Mouse (Mus musculus) R1 (cell line): ENCODE measurements around the gene Thsd1.
A peak's percentile ranks its signal among the peaks of the same experiment; 100 is the strongest.

Experiments used
- DNase-seq: peaks from one replicate; pipeline ENCODE4 v3.0.0-alpha.2; 2018; ENCODE audit warnings: low read depth, low spot score

Gene Thsd1

GRCm38 (mm10) chr8:22227061-22227877 is at the start of gene Thsd1:
TSS of gene Thsd1 (plus strand) at chr8:22227313.
- peak; percentile 72 for DNase-seq

DNA sequence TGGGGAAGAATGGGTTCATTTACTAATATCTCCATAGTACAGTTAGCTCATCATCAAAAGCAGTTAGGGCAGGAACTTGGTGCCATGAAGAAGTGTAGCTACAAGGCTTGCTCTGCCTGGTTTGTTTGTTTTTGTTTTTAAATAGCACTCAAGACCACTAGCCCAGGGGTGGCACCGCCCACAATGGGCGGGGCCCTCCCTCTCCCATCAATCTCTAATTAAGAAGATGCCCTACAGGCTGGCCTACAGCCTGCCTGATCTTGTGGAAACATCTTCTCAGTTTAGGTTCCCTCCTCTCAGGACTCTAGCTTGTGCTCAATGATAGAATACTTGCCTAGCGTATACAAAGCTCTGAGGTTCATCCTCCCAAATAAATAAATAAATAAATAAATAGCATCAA is 42.2 kb upstream of the Thsd1 start:
- DNase-seq, result peak; percentile 80

DNA sequence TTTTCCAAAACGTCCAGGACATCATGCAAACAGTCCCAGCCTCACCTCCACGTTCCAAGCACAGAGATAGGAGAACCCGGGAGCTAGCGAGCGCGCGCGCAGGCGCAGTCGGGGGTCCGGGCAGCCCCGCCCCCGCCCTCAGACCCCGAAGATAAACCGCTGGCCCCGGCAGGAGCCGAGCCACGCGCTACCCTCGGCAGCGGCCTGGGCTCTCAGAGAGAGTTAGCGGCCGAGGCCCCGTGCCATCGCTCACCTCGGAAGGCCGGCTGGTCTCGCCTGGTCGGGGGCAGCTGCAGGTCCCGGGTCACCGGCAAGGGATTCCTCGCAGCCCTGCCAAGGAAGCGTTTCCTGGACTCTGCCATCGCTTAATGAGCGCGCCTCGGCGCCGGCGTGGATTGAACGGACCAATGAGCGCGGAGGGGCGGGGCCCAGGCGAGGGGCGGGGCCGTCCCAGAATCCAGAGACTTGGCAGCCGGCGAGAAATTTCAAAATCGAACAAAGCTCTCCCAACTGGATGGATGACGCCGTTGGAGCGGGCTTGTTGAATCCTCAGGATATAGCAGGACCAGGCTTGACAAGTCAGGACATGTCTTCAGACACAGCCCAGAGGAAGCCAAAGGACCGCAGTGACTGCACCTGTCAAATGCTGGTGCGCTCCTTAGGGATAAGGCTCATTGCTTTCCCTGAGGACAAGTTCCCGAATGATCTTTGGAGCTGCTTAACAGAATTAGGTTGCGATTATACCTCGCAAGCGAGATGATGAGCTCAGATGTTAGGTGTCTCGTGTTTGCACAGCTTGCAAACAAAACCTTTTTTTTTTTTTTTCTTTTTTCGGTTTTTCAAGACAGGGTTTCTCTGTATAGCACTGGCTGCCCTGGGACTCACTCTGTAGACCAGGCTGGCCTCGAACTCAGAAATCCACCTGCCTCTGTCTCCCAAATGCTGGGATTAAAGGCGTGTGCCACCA is 41.4 kb upstream of the Thsd1 start, which contains the start of gene Ckap2:
Ckap2 (minus strand) TSS at position 389 of the 967 bp plus-strand sequence.
- peak; percentile 96 for DNase-seq

DNA sequence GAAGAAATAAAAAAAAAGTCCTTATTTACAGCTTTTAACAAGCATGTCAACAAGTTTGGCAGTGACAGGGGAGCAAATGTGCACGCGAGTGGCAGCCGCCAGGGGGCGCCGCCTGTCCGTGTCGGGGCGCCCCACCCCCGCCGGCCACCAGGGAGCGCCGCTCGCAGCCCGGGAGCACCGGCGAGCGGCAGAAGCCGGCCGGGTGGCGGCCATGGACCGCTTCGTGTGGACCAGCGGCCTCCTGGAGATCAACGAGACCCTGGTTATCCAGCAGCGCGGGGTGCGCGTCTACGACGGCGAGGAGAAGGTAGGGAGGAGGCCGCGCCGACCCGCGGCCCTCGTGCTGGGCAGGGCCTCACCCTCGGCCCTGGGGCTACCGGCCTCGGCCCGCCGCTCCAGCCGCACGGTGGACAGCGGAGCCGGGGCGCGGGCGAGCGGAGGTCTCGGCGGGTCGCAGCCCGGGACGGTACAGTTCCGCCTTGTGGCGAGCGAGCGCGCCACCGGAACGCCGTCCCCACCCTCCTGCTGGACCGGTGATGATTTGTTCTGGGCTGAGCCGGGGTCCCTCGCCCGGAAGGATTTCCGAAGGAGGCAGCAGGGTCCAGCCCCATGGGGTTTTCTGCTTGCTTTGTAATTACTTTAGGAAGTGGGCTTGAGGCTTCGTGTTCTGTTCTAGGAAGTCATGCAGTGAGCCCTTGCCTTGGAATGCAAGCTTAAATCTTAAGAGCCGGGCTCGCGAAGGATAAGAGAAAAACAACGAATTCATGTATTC is 34.3 kb upstream of the Thsd1 start, which contains the start of gene Vps36:
Vps36 (plus strand) TSS at position 150 of the 772 bp plus-strand sequence.
- DNase-seq, result peak; percentile 85

DNA sequence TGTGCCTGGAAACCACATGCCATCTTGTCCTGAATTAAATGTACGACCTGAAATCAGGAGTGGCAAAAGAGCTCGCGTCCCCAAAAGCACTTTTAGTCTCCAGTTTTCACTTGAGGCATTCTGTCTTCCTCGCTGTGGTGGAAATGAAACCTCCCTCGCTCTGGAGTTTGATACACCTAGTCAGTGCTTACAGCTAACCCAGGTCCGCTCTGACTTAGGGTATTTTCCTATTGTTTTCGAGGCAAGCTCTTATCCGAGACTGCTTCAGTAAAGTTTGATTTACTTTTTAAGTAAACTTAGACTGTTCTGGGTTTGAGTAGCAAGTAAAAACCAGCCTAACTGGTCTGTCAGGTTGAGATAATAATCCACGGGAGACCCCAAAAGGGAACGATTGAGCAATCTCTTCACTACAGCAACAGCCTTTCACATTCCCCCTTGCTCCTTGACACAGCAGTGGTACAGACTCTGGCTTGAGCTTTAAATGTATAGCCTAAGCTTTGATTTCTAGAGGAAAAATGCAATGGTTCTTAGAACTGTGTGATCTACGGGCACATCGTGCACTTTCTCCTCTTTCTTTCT is 33.6 kb upstream of the Thsd1 start:
- no peak for DNase-seq

- no peak for DNase-seq
Observed at GRCm38 (mm10) chr8:22197914-22198313, 29.2 kb upstream of the Thsd1 start.

DNA sequence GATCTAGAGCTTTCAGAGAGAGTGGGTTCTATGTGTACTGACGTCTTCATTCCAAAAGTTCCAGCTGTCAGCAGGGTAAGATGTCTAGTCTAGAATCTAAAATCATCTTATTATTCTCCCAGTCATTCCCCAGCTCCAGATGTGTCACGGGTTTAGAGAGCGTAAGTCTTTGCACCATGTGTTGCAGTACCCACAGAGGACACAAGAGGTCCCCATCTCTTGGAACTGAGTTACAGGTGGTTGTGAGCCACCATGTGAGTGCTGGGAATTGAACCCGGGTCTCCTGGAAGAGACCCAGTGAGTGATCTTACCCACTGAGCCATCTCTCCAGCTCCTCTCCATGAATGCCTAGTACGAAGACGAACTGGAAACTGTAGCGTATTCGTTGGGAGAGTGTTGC is 27.6 kb upstream of the Thsd1 start:
- DNase-seq, result peak; percentile 86

DNA sequence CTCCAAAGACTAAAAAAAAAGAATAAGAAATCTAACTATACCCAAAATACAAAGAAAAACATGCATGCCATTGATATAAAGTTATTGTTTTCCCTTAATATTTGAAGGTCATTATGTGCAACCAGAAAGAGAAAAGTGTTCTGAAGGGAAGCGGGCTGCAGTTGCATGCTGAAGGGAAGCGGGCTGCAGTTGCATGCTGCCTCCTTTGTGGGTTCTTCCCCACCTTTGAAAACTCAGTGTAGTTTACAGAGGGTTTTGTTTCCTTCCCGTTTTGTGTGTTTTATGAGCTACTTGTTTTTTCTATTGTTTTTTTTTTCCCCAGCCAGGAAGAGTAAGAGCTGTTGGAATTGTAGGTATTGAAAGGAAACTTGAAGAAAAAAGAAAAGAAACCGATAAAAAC is 19.6 kb upstream of the Thsd1 start:
- no peak for DNase-seq

GRCm38 (mm10) chr8:22209012-22209411 is 18.1 kb upstream of the Thsd1 start:
- no peak for DNase-seq

- no peak for DNase-seq
Observed at GRCm38 (mm10) chr8:22214826-22215225, 12.3 kb upstream of the Thsd1 start.

DNA sequence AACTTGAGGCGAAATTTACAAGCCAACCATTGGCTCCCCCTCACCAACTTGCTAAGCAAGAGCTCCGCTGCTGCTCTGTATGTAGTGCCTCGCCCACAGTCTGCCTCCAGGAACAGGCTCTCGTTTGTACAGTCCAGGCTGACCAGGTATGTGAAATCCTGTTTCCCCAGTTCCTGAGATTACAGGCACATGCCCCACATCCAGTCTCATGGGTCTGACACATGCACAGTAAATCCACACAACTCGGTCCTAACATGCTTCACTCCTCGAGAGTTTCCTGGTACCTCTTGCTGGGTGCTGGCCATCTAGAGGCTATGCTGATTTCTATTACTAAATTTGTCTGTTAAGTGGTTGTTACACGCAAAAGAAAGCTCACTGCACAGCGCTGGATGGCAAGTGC is 752 bp upstream of the Thsd1 start:
- no peak for DNase-seq

GRCm38 (mm10) chr8:22228621-22229020 is 1.5 kb downstream of the Thsd1 start:
- peak; percentile 75 for DNase-seq

DNA sequence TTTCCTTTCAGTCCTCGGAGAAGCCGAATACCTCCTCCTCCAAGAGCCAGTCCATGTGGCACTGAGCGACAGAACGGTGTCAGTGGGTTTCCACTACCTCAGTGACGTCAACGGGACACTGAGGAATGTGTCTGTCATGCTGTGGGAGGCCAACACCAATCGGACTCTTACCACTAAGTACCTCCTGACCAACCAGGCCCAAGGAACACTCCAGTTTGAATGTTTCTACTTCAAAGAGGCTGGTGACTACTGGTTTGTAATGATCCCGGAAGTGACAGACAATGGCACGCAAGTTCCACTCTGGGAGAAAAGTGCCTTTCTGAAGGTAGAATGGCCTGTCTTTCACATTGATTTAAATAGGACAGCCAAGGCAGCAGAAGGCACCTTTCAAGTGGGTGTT is 15.9 kb downstream of the Thsd1 start:
- peak; percentile 71 for DNase-seq

DNA sequence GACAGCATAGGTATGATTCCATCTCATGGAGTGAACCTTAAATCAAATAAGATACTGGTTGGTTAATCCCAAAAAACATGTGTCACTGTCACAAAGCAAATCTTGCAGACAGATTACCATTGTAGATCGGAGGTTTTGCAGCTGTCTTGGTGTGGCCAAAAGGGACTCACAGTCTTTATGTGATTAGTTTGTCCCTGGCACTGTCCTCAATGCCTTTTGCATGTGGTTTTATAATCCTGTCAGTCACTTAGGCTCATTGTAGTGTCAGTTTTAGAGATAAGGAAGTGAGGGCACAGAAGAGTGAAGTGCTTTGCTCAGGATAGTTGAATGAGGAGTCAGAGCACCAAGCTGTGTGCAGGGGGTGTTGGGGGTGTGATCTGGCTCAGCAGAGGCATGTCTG is 18.6 kb downstream of the Thsd1 start:
- no peak for DNase-seq

DNA sequence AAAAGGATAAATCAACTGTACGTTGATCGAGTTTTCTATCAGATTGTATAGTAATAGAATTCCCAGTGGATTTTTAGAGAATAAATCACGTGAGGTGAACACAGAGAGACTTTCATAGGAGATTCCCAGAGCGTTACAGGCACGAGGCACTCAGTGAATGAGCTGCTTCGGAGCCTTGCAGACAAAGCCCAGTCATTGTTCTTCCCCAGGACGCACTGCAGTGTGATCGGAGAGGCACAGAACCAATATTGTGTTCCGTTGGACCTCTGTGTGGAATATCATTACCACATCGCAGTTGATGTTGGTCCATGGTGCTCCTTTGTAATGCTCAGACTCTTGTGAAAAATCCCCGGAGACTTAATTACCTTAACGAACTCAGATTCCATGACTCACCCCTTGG is 20.8 kb downstream of the Thsd1 start:
- no peak for DNase-seq

DNA sequence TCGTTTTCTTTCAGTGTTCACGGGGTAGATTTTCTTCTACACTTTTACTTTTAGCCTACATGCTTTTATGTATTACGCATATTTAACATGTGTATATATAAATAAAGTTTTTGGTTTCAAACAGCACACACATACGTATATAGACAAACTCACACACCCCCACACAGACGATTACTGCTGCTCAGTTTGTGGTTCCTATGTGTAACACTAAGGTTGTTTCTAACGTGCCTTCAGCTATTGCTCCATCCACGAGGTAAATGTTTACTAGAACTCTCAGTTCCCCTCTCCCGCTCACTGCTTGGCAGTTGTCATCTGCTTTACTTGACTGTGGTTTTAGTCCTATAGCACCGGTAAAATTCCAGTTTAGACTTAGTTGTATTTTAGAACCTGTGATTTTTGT is 22.0 kb downstream of the Thsd1 start:
- no peak for DNase-seq

GRCm38 (mm10) chr8:22258946-22259450 is 31.9 kb downstream of the Thsd1 start:
- DNase-seq, result no peak

DNA sequence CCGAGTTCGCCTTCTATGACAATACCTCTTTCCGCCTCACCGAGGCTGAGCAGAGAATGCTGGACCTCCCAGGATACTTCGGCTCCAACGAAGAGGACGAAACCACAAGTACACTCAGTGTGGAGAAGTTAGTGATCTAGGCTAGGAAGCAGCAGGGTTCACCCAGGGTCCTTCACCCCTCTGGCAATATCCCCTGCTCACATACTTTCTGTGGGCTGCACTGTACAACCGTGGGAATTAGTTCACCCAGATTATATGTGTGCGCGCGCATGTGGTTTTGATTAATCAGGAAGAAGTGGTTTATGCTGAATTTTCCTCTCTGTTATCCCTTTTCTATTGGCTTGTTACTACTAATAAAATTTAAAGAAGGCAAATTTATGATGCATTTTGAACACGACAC is 32.4 kb downstream of the Thsd1 start:
- DNase-seq, result peak; percentile 16

DNA sequence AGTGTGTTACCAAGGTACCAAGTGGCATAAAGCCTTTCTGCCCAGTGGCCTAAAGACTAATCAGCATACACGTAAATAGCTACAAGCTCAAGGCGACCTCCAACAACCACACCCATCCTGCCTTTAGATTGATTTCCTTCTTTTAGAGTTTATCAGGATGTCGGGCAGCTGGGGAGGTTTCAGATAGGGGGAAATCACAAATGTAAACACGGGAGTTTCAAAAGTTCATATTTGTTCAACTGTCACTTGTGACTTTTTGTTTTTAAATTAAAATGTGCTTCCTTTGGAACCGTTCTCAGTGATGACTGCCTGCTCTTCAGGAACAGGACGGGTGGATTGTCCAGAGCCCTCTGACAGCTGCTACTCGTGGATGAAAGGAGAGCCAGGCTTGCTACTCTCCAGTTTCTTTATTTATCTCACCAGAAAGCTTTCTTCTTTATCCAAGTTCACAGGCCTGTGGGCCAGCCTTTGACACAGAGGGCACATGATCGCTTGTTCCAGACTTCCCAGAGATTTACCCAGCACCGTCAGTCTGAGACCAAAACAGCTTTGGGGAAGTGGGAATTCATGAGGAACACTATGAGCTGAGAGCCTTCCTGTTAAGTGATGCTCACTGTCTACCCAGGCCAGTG is 33.1 kb downstream of the Thsd1 start:
- peak; percentile 32 for DNase-seq

DNA sequence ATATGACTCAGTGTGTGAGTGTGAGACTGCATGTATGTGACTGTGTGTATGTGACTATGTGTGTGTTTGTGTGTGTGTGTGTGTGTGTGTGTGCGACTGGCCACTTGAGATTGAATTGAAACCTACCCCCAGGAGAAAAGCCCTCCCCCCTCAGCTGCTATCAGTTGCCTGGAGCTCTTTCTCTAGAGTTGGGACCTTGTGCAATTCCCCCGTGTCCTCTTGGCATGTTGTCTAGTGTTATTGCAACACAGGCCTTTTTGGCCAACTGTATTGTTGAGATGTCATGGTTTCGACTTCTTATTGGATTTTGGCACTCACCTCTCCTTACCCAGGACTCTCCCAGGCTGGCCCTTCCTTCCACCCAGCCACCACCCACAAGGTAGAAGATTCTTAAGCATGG is 35.2 kb downstream of the Thsd1 start:
- DNase-seq, result no peak

DNA sequence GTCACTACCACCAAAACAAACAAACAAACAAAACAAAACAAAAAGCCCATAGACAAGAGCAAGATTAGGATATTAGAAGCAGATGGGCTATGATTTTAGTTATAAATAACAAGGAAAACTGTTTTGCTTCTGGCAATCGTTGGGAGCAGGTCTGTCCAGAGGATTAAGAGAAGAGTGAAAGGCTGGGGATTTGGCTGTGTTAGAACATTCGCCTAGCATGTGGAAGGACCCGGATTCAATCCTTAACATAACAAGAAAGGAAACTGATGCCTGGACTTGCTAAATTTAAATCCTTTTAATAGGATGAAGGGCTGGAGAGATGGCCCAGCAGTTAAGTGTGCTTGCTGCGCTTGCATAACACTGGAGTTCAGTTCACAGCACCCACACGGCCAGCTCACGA is 37.2 kb downstream of the Thsd1 start:
- DNase-seq, result no peak
